Mouse (Mus musculus) megakaryocyte-erythroid progenitor cell, adult 5 weeks (primary cell): Measurements from ENCODE around the gene Dhx33. TPM values are rescaled to one million over a fixed set of nuclear protein-coding genes. Genes with fewer than 3 reads are reported as not detected.

Source experiments
- polyA plus RNA-seq: library from polyadenylated mRNA; stranded (reverse); fragments of >175 nt; gene quantifications from 2 replicates; pipeline ENCODE4 v1.2.3, GENCODE M21; 2012

Dhx33 gene
- 12.1 and 15.0 TPM in 2 replicates for polyA plus RNA-seq

DNA sequence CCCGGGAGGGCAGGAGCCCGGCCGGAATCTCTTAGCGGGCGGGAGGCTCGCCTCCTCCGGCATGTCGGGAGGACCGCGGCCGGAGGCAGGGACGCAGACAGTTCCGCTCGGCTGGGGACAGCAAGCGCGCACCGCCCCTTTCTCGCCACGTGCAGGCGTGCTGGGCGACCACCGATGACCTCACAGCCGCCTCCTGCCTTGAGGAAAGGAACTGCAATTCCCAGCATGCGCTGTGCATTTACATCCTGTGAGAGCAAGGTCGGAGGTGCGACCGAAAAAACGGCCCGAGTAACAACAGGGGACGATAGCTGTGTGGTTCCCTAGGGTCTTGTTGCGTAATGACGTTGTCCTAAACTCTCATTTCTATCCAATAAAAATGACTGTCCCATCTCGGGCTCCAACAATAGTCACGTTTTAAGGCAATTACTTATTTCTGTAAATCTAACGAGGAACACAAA lies at the start of gene Dhx33:
Dhx33 (minus strand) TSS at position 122 of the 458 bp plus-strand sequence.

GRCm38 (mm10) chr11:71033163-71033761 lies 29.0 kb upstream of the Dhx33 start, which contains the start of gene 6330403K07Rik:
Gene 6330403K07Rik, minus strand, starts transcription at chr11:71033513.

GRCm38 (mm10) chr11:71019201-71020068 lies 15.2 kb upstream of the Dhx33 start, which contains the start of the genes Mis12 and Derl2:
Gene Mis12, plus strand, starts transcription at chr11:71019611.
Gene Derl2, minus strand, starts transcription at chr11:71019841.

DNA sequence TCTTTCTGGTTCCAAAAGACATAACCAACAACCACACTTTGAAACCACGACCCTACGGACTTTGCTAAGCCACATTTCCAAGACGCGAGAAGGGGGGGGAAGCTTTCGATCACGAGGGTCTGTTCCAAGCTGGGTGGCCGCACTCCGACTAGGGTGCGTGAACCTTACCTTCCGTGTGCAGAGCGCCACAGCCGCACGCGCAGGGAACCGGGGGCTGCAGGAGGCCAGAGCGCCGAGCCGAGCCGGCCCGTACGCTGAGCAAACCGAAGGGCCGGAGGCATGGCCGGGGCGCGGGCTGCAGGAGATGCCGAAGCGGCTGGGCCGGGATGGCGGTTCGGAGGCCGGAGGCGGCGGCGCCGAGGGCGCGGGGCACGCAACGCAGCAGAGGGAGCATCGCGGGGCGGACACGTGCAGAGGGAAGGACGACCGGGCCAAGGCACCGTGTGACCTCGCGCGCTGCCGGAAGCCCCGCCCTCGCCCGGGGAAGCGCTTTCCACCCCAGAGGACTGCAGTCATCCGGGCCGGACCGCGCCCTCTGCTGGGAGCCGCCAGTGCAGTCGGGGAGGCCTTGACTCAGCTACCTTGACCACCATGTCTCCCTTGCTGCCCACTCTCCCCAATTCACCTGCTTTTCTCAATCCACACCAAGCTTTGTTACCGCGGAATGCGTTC lies 21.5 kb downstream of the Dhx33 start, which contains the start of gene C1qbp:
C1qbp (minus strand) TSS at position 470 of the 672 bp plus-strand sequence.

DNA sequence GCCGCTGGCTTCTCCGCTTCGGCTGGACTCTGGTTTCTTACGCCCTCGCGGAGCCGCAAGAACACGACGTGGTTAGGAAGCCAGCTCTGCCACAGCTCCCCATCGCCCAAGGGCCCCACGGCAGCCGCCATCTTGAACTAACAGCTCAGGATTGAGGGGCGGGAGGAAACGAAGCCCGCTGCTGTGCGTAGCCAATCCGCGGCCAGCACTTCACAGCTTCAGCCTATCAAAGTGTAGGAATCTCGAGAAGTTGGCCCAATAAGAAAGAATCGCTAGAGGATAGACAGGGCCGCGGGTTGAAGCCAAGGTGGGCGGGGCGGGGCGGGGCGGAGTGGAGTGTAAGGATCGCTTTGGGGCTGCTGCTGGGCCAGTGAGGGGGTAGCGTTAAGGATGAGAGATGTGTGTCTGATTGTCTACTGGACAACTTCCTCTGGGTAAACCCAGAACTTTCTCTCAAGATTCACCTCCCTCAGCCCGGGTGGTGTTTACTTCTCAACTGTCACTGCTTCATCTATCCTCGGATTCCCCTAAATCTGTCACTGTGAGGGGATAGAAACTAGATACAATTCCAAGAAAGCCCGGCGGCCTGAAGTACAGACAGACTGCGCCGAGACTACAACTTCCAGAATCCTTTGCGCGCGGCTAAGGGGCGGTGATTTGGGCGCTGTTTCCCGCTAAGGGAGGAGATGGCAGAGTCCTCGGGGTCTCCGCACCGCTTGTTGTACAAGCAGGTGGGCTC lies 34.2 kb downstream of the Dhx33 start, which contains the start of the genes Nup88 and Rpain:
Nup88 (minus strand) TSS at position 153 of the 739 bp plus-strand sequence.
Rpain (plus strand) TSS at position 393 of the 739 bp plus-strand sequence.

Other genes with a start within 250 kb of the Dhx33 start
- 1.4 and 1.6 TPM in 2 replicates for gene Zfp3, start 240.2 kb downstream of the Dhx33 start, polyA plus RNA-seq
- not detected in 2 replicates for gene Scimp, start 191.9 kb downstream of the Dhx33 start, polyA plus RNA-seq
- gene Rabep1, start 159.7 kb downstream of the Dhx33 start, polyA plus RNA-seq, result 14.1 and 14.7 TPM in 2 replicates
- gene Nup88, start 34.5 kb downstream of the Dhx33 start, polyA plus RNA-seq, result 48.8 and 50.1 TPM in 2 replicates
- 10.0 and 15.1 TPM in 2 replicates for gene Rpain, start 34.2 kb downstream of the Dhx33 start, polyA plus RNA-seq
- gene C1qbp, start 21.4 kb downstream of the Dhx33 start, polyA plus RNA-seq, result 585 and 621 TPM in 2 replicates
- 1.7 and 2.4 TPM in 2 replicates for gene Mis12, start 15.2 kb upstream of the Dhx33 start, polyA plus RNA-seq
- gene Derl2, start 15.4 kb upstream of the Dhx33 start, polyA plus RNA-seq, result 16.6 and 25.7 TPM in 2 replicates
- gene 6330403K07Rik, start 29.1 kb upstream of the Dhx33 start, polyA plus RNA-seq, result 0.11 TPM in 1 of 2 replicates, not detected in the other
- gene Nlrp1a, start 140.3 kb upstream of the Dhx33 start, polyA plus RNA-seq, result 0.14 and 0.30 TPM in 2 replicates
- gene Nlrp1b, start 226.3 kb upstream of the Dhx33 start, polyA plus RNA-seq, result not detected in 2 replicates